Mouse (Mus musculus) heart, embryonic 14.5 days (tissue): ENCODE measurements around the gene 1700020A23Rik. TPM values are rescaled to one million over a fixed set of nuclear protein-coding genes. Genes with fewer than 3 reads are reported as not detected.
A peak's percentile ranks its signal among the peaks of the same experiment; 100 is the strongest.

ENCODE experiments used
- ATAC-seq: fragments of 200-750 bp; cut with Nextera tagmentation; 2 replicates; pipeline ENCODE4 v1.8.0; 2017; ENCODE audit warnings: low read depth, moderate TSS enrichment; ENCODE audit not compliant: insufficient number of reproducible peaks, insufficient read depth, low FRiP score
- H3K27ac ChIP-seq, 2 experiments: fragments of 200-500 bp in 1 of 2; fragments of 300-500 bp in 1 of 2; sonication (generic) in 1 of 2; replicated peaks in 1 of 2; 2 replicates each; pipeline ENCODE4 v1.5.1; 2012 to 2014; ENCODE audit warnings: low read depth in 2 of 2, low read length in 2 of 2, control low read depth in 1 of 2, mild to moderate bottlenecking in 1 of 2, mixed read lengths in 1 of 2; ENCODE audit not compliant: control insufficient read depth in 1 of 2, insufficient read depth in 1 of 2
- H3K27me3 ChIP-seq: fragments of 300-500 bp; sonication (generic); 2 replicates; pipeline ENCODE4 v1.6.1; 2014; ENCODE audit warnings: mild to moderate bottlenecking, low read length, control low read depth; ENCODE audit not compliant: control insufficient read depth, insufficient read depth
- H3K36me3 ChIP-seq: fragments of 300-500 bp; sonication (generic); 2 replicates; pipeline ENCODE4 v1.6.1; 2014; ENCODE audit warnings: mild to moderate bottlenecking, control low read depth, low read length, mixed read lengths; ENCODE audit not compliant: control insufficient read depth, insufficient read depth
- H3K4me1 ChIP-seq, 2 experiments: fragments of 200-500 bp in 1 of 2; fragments of 300-500 bp in 1 of 2; sonication (generic) in 1 of 2; 2 replicates each; pipeline ENCODE4 v1.6.1; 2012 to 2014; ENCODE audit warnings: low read length in 2 of 2, control low read depth in 1 of 2, mixed read lengths in 1 of 2; ENCODE audit not compliant: control insufficient read depth in 2 of 2, insufficient read depth in 2 of 2
- H3K4me2 ChIP-seq: fragments of 300-500 bp; sonication (generic); 2 replicates; pipeline ENCODE4 v1.6.1; 2014; ENCODE audit warnings: mild to moderate bottlenecking, low read length
- H3K4me3 ChIP-seq, 2 experiments: fragments of 200-500 bp in 1 of 2; fragments of 300-500 bp in 1 of 2; sonication (generic) in 1 of 2; 2 replicates each; pipeline ENCODE4 v1.5.1; 2012 to 2014; ENCODE audit warnings: low read length in 2 of 2, mild to moderate bottlenecking in 2 of 2, control low read depth in 1 of 2, low read depth in 1 of 2, moderate library complexity in 1 of 2; ENCODE audit not compliant: control insufficient read depth in 1 of 2, insufficient read depth in 1 of 2
- H3K9ac ChIP-seq: fragments of 300-500 bp; sonication (generic); 2 replicates; pipeline ENCODE4 v1.6.1; 2014; ENCODE audit warnings: mild to moderate bottlenecking, low read length
- H3K9me3 ChIP-seq: fragments of 300-500 bp; sonication (generic); 2 replicates; pipeline ENCODE4 v1.6.1; 2016; ENCODE audit warnings: low read length, control low read depth; ENCODE audit not compliant: control insufficient read depth
- WGBS: fragments of 180-500 bp; shearing (Covaris S2); extraction: QIAGEN DNeasy Blood & Tissue Kit; methylation state at CpG from one replicate; pipeline ENCODE4 v1.1.7; 2014; 5-methylcytosine and 5-hydroxymethylcytosine counted together
- polyA plus RNA-seq: library from polyadenylated mRNA; unstranded; fragments of >200 nt; fragmentation: Nextera tagmentation; extraction: Ambion mirVana; gene quantifications from 2 replicates; pipeline ENCODE4 v1.2.1, GENCODE M21; 2014

1700020A23Rik gene
- polyA plus RNA-seq, 1 experiment from 2014 or later = not detected

DNA sequence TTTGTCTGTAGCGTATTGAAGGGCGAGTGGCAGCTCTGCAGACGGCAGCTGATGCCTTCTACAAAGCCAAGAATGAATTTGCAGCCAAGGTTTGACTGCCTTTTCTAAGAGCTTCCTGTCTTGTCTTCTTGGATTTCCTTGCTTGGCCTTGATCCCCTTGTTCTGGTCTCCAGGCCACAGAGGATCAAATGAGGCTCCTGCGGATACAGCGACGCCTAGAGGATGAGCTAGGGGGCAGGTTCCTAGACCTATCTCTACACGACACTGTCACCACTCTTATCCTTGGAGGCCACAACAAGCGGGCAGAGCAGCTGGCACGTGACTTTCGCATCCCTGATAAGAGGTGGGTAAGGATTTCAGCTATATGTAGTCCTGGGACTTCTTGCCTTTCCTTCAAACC, 37.1 kb downstream of the 1700020A23Rik start:
- H3K27me3 ChIP-seq = no peaks in the 10 kb centered on the region
- 80% methylated on average over 10 of the region's 10 CpGs for WGBS

GRCm38 (mm10) chr2:130448449-130448848, 43.4 kb downstream of the 1700020A23Rik start:
- 0 out of 2 replicates have a peak, but pooled peaks cover 11% of the 10 kb centered on the region for H3K27me3 ChIP-seq
- peaks cover 15% of the 10 kb centered on the region for H3K36me3 ChIP-seq
- H3K4me2 ChIP-seq = no peak overlapping the region
- H3K9me3 ChIP-seq = no peaks in the 10 kb centered on the region
- ATAC-seq = no peak
- peaks cover 10 to 26% of the 10 kb centered on the region in 2 experiments for H3K4me1 ChIP-seq
- H3K9ac ChIP-seq = no peak overlapping the region
- no peak overlapping the region for H3K4me3 ChIP-seq
- H3K27ac ChIP-seq = no peak overlapping the region

More for the DNA sequence above, 37.1 kb downstream of the 1700020A23Rik start:
- H3K9me3 ChIP-seq = no peaks in the 10 kb centered on the region
- H3K4me2 ChIP-seq = no peak overlapping the region
- no peak overlapping the region for H3K27ac ChIP-seq
- H3K9ac ChIP-seq = no peak overlapping the region
- H3K36me3 ChIP-seq = peaks cover 78% of the 10 kb centered on the region
- H3K4me1 ChIP-seq = no peaks in the 10 kb centered on the region
- ATAC-seq = no peak
- H3K4me3 ChIP-seq = no peak overlapping the region

DNA sequence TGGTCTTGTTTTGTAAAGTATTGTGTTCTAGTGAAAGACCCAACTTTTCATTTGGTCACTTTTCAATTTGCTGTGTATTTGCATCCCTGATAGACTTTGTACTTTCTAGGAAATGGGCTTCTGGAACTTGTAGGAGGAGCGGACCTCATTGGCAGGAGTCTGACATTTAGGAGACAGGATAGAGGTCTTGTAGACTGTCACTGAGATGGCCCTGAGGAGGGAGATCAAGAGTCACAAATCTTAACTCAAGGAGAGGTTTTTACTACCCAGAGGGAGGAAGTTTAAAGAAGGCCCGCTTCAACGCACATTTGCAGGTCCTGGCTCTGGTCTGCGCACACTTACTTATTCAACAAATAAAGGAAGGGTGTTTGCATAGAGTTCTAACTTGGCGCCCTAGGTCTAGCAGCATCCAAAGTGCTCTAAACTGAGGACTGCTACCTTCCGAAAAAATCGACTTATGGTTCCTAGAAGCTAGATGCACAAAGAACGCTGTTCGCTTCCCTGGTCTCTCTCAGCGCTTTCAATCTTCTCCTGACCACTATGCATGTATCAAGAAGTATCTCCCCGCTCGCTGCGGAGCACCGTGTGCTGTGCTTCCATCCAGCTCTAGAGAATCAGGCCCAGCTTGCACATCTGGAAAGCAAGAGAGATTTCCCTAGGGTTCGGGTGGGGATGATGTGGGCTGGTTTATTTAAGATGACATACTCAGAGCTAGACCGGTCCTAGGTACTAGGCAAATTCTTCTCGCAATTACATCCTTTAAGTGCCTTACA, 44.1 kb downstream of the 1700020A23Rik start:
- Histone ChIP-seq H3K9me3 (no peaks in the 10 kb centered on the region), H3K4me2 (peak overlapping the region; percentile 93), H3K36me3 (peaks cover 8% of the 10 kb centered on the region), H3K9ac (peak overlapping the region; percentile 89), H3K4me1 (peaks cover 10 to 29% of the 10 kb centered on the region in 2 experiments), H3K27ac (no peak overlapping the region), H3K4me3 (peak overlapping the region; percentile 82 to 95), H3K27me3 (0 out of 2 replicates have a peak, but pooled peaks cover 11% of the 10 kb centered on the region)
- no peak for ATAC-seq
- WGBS = 10% methylated on average over 17 of the region's 17 CpGs

- peak within 1 kb of the TSS; percentile 93 for H3K4me2 ChIP-seq
These were observed 44.9 kb downstream of the 1700020A23Rik start, which contains the start of gene Ptpra for GRCm38 (mm10) chr2:130449794-130450433. Gene Ptpra (plus strand): TSS chr2:130450278.

GRCm38 (mm10) chr2:130450434-130450796, 45.4 kb downstream of the 1700020A23Rik start:
- Histone ChIP-seq H3K4me3 (peak overlapping the region; percentile 82 to 95), H3K9ac (peak overlapping the region; percentile 89), H3K27ac (peak overlapping the region; percentile 65 to 83; a peak in 3 of 4 replicates), H3K9me3 (no peaks in the 10 kb centered on the region), H3K4me1 (peaks cover 10 to 34% of the 10 kb centered on the region in 2 experiments), H3K4me2 (peak overlapping the region; percentile 93), H3K36me3 (no peaks in the 10 kb centered on the region), H3K27me3 (0 out of 2 replicates have a peak, but pooled peaks cover 11% of the 10 kb centered on the region)
- WGBS = under 1% methylated on average over 38 of the region's 47 CpGs
- ATAC-seq = peak; percentile 83

More at GRCm38 (mm10) chr2:130449794-130450433, 44.9 kb downstream of the 1700020A23Rik start, which contains the start of gene Ptpra:
- Histone ChIP-seq H3K27me3 (0 out of 2 replicates have a peak, but pooled peaks cover 11% of the 10 kb centered on the region), H3K4me1 (peaks cover 10 to 34% of the 10 kb centered on the region in 2 experiments), H3K4me3 (peak within 1 kb of the TSS; percentile 82 to 95), H3K27ac (peak within 1 kb of the TSS; percentile 65 to 83; a peak in 3 of 4 replicates), H3K9me3 (no peaks in the 10 kb centered on the region), H3K36me3 (0 out of 2 replicates have a peak, but pooled peaks cover 4% of the 10 kb centered on the region), H3K9ac (peak within 1 kb of the TSS; percentile 89)
- WGBS = under 1% methylated on average over 43 of the region's 50 CpGs
- ATAC-seq = peak; percentile 97

GRCm38 (mm10) chr2:130451086-130451726, 46.1 kb downstream of the 1700020A23Rik start:
- Histone ChIP-seq H3K27me3 (0 out of 2 replicates have a peak, but pooled peaks cover 11% of the 10 kb centered on the region), H3K4me2 (peak overlapping the region; percentile 93)
- 51% methylated on average over 14 of the region's 14 CpGs for WGBS

DNA sequence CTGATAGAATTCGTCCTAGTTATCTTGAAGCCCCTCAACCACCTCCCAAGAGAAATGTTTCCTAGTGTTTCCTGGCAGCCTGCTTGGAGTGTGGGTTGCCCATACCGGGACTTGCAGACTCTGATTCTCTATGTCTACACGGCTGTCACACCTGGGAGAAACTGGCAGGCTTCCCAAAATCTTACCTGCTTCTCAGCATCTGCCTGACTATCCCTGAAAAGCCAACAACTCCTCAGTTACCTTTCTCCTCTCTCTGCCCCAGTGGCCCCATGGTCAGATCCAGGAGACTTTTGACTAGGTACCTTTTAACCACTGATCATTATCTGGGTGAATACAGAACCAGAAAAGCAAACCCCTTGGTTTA, 46.6 kb downstream of the 1700020A23Rik start:
- Histone ChIP-seq H3K4me3 (peak overlapping the region in 1 of 2 experiments; percentile 82; a peak in 1 of 4 replicates), H3K36me3 (no peaks in the 10 kb centered on the region), H3K27me3 (0 out of 2 replicates have a peak, but pooled peaks cover 11% of the 10 kb centered on the region), H3K4me1 (peaks cover 10 to 34% of the 10 kb centered on the region in 2 experiments), H3K9ac (peak overlapping the region; percentile 89; the same call in 1 of the 2 replicates), H3K27ac (no peak overlapping the region), H3K4me2 (peak overlapping the region; percentile 93), H3K9me3 (no peaks in the 10 kb centered on the region)
- ATAC-seq = no peak
- WGBS = 36% methylated on average over 3 of the region's 3 CpGs

More at GRCm38 (mm10) chr2:130451086-130451726, 46.1 kb downstream of the 1700020A23Rik start:
- Histone ChIP-seq H3K27ac (no peak overlapping the region), H3K36me3 (no peaks in the 10 kb centered on the region), H3K9ac (peak overlapping the region; percentile 89), H3K4me1 (peaks cover 10 to 34% of the 10 kb centered on the region in 2 experiments), H3K9me3 (no peaks in the 10 kb centered on the region), H3K4me3 (peak overlapping the region; percentile 82 to 95; a peak in 3 of 4 replicates)
- no peak for ATAC-seq
